Mouse (Mus musculus): ENCODE measurements at regions not wholly inside any gene's neighbourhood (a gene's known extent, or its start where the extent isn't known, plus 50 kb on each side); places are given as distances from the start of the nearest gene placed in this dataset.

DNA sequence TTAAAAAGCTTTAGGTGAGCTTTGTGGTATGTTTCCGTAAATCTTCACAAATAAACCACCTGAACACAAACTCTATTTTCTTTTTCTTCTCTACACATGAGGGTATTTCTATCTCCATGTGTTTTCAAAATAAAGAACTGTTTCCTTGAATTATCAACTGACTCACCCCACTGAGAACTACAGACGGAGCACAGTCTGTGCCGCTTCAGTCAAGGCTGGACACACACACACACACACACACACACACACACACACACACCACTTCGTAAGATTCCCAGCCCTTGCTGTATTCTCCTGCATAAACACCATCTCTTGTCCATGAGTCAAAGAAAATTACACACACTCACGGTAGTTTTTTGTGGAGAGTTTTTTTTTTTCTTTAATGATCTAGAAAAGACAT, 130.3 kb downstream of the Mreg start:
- TF ChIP-seq CTCF (IDR thresholded peaks at IDR 0.05; ENCODE audit: borderline replicate concordance, insufficient read depth, low read length) (no peak), POLR2A (IDR thresholded peaks at IDR 0.05; ENCODE audit: low read depth, low read length) (no peak)
